Comparison of ENCODE assay signal across 10 mouse cellular contexts in the genomic region with DNA sequence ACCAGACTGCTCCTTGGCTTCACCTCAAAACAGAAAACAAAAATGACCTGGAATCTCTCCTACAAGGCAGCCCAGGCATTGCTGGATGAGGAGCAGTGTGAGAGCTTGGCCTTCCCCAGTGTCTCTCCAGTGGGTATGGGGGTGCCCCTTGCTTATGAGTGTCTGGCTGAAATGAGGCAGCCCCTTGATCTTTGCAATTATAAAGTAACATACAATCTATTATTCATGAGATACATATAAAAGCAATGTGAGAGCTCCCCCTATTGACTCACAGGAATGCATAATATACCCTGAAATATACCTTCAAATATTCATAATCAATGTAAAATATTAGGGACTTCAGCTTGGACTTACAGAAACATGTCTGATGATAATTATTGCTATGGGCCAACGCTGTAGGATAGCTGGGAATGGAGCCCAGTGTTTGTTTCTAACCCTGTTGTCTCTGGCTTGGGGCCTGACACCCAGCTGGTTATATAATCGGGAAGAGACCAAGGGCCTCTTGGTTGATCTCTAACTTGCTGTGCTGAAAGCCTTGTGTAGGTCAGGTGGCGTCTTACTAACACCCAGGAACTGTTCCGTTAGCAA. TPM values are rescaled to one million over a fixed set of nuclear protein-coding genes. Genes with fewer than 3 reads are reported as not detected.
A peak's percentile ranks its signal among the peaks of the same experiment; 100 is the strongest.
DNase-seq lines count a peak whose midpoint lies in the region; ATAC-seq and TF ChIP-seq lines count a peak whose summit lies in the region.
"Had no signal": no experiment of that assay in that cellular context is flagged by ENCODE, and none has a peak within 500 bp of the region (broad histone marks: within the 10 kb centered on the region; RNA-seq: fewer than 3 reads in every experiment).

No protein-coding gene starts in this region.

- DNase-seq in gastrocnemius, adult 2 months: peak; percentile 30
- no peak for DNase-seq in gastrocnemius, postnatal 36 days
- peak; percentile 3 for DNase-seq in lung, postnatal 10 days
- no peak for DNase-seq in lung, postnatal 25 days (ENCODE audit: low spot score)
- peak; percentile 62 for DNase-seq in forebrain, embryonic 14.5 days (ENCODE audit: low spot score)
- DNase-seq in urinary bladder, postnatal 14 days (ENCODE audit: low spot score): no peak
- DNase-seq in thymus, postnatal 36 days: no peak

- H3K4me2 ChIP-seq in forebrain, embryonic 14.5 days (ENCODE audit: low read length): no peak overlapping the region
- H3K4me2 ChIP-seq in midbrain, embryonic 15.5 days: no peak overlapping the region
- H3K4me2 ChIP-seq: embryonic facial prominence, embryonic 12.5 days; lung, embryonic 15.5 days had no signal

- intact Hi-C loops in gastrocnemius, adult 2 months (cut with DNase I): loop anchor here (5.0 kb wide), 3 partner anchors 209 to 286 kb away; no protein-coding TSS in a partner anchor
- intact Hi-C loops in gastrocnemius, postnatal 36 days (cut with DNase I): loop anchor here (5.0 kb wide), 1 partner anchor 286 kb away; no protein-coding TSS in a partner anchor

- no peak overlapping the region for H3K4me3 ChIP-seq in gastrocnemius, adult 2 months
- H3K4me3 ChIP-seq in forebrain, embryonic 14.5 days (ENCODE audit: low read depth, low read length): no peak overlapping the region
- H3K4me3 ChIP-seq in midbrain, embryonic 15.5 days: no peak overlapping the region
- H3K4me3 ChIP-seq: embryonic facial prominence, embryonic 12.5 days; lung, embryonic 15.5 days had no signal

- H3K27ac ChIP-seq in gastrocnemius, adult 2 months: no peak overlapping the region
- no peak overlapping the region; the same call in 1 of the 2 replicates for H3K27ac ChIP-seq in forebrain, embryonic 14.5 days (ENCODE audit: low read depth, low read length)
- H3K27ac ChIP-seq in midbrain, embryonic 15.5 days: no peak overlapping the region
- H3K27ac ChIP-seq: embryonic facial prominence, embryonic 12.5 days; lung, embryonic 15.5 days had no signal

- 54% methylated on average over 4 of the region's 4 CpGs for WGBS in forebrain, embryonic 14.5 days
- WGBS in midbrain, embryonic 15.5 days: 64% methylated on average over 4 of the region's 4 CpGs

- no peak overlapping the region for H3K9ac ChIP-seq in forebrain, embryonic 14.5 days (ENCODE audit: low read length)
- no peak overlapping the region for H3K9ac ChIP-seq in midbrain, embryonic 15.5 days
- H3K9ac ChIP-seq: embryonic facial prominence, embryonic 12.5 days; lung, embryonic 15.5 days had no signal

- no peaks in the 10 kb centered on the region for H3K36me3 ChIP-seq in forebrain, embryonic 14.5 days (ENCODE audit: control insufficient read depth, insufficient read depth, low read length)
- H3K36me3 ChIP-seq in midbrain, embryonic 15.5 days (replicated peaks): no peaks in the 10 kb centered on the region
- H3K36me3 ChIP-seq: embryonic facial prominence, embryonic 12.5 days; lung, embryonic 15.5 days had no signal

- peak; percentile 57; the same call in 1 of the 2 replicates for ATAC-seq in forebrain, embryonic 14.5 days
- peak; percentile 52 for ATAC-seq in midbrain, embryonic 15.5 days (replicated peaks)

- H3K9me3 ChIP-seq in forebrain, embryonic 14.5 days (replicated peaks; ENCODE audit: control insufficient read depth, low read length): 0 out of 2 replicates have a peak, but pooled peaks cover 6% of the 10 kb centered on the region
- H3K9me3 ChIP-seq in midbrain, embryonic 15.5 days: no peaks in the 10 kb centered on the region
- H3K9me3 ChIP-seq: embryonic facial prominence, embryonic 12.5 days; lung, embryonic 15.5 days had no signal

- no peaks in the 10 kb centered on the region for H3K4me1 ChIP-seq in forebrain, embryonic 14.5 days (ENCODE audit: control insufficient read depth, insufficient read depth, low read length)
- no peaks in the 10 kb centered on the region for H3K4me1 ChIP-seq in midbrain, embryonic 15.5 days
- H3K4me1 ChIP-seq: lung, embryonic 15.5 days had no signal

- H3K27me3 ChIP-seq in forebrain, embryonic 14.5 days (replicated peaks; ENCODE audit: control insufficient read depth, insufficient read depth, low read length): no peaks in the 10 kb centered on the region
- no peaks in the 10 kb centered on the region for H3K27me3 ChIP-seq in midbrain, embryonic 15.5 days (replicated peaks)
- H3K27me3 ChIP-seq: embryonic facial prominence, embryonic 12.5 days; lung, embryonic 15.5 days had no signal

- TF ChIP-seq CTCF in gastrocnemius, adult 2 months (IDR thresholded peaks at IDR 0.05): peak; percentile 64

RNA-seq across cellular contexts. Expression of a gene that starts 52.9 kb away (rescaled TPM):
- 10 to 100 TPM; 25.1 to 60.0 TPM for total RNA-seq in gastrocnemius, adult 2 months (2021)
- total RNA-seq in gastrocnemius, postnatal 36 days (2021): 10 to 100 TPM; 26.3 to 28.1 TPM
- 1.0 and 1.4 TPM in 2 replicates for polyA plus RNA-seq in forebrain, embryonic 14.5 days (2014; fragmentation: Nextera tagmentation; extraction: Ambion mirVana)
- polyA plus RNA-seq in midbrain, embryonic 15.5 days (2015; fragmentation: Nextera tagmentation; extraction: Ambion mirVana): 0.49 and 0.68 TPM in 2 replicates

Comparison
In these comparisons a context has a peak if more than half of its experiments do, and no peak if none do; other contexts are left out.
1. DNase-seq: peak in gastrocnemius, adult 2 months (single experiment), lung, postnatal 10 days (single experiment) and forebrain, embryonic 14.5 days (single experiment); none in gastrocnemius, postnatal 36 days (0 of 2), lung, postnatal 25 days (single experiment), urinary bladder, postnatal 14 days (single experiment) and thymus, postnatal 36 days (0 of 2).